Mouse (Mus musculus) limb, embryonic 15.5 days (tissue): ENCODE measurements around the gene Ndufb2. TPM values are rescaled to one million over a fixed set of nuclear protein-coding genes. Genes with fewer than 3 reads are reported as not detected.

Experiments used
- ATAC-seq: fragments of 200-750 bp; cut with Nextera tagmentation; 2 replicates; pipeline ENCODE4 v1.8.0; 2017; ENCODE audit warnings: low read depth, moderate TSS enrichment; ENCODE audit not compliant: insufficient number of reproducible peaks, low FRiP score, low TSS enrichment
- H3K27ac ChIP-seq: fragments of 300-500 bp; sonication (generic); 2 replicates; pipeline ENCODE4 v1.5.1; 2015; ENCODE audit warnings: moderate library complexity, mild to moderate bottlenecking, inconsistent platforms
- H3K27me3 ChIP-seq: fragments of 300-500 bp; sonication (generic); 2 replicates; pipeline ENCODE4 v1.6.1; 2015; ENCODE audit warnings: inconsistent platforms
- H3K36me3 ChIP-seq: fragments of 300-500 bp; sonication (generic); 2 replicates; pipeline ENCODE4 v1.6.1; 2015; ENCODE audit warnings: inconsistent platforms
- H3K4me1 ChIP-seq: fragments of 300-500 bp; sonication (generic); 2 replicates; pipeline ENCODE4 v1.6.1; 2015; ENCODE audit warnings: inconsistent platforms
- H3K4me2 ChIP-seq: fragments of 300-500 bp; sonication (generic); 2 replicates; pipeline ENCODE4 v1.6.1; 2015; ENCODE audit warnings: mild to moderate bottlenecking, inconsistent platforms
- H3K4me3 ChIP-seq: fragments of 300-500 bp; sonication (generic); 2 replicates; pipeline ENCODE4 v1.5.1; 2015; ENCODE audit warnings: mild to moderate bottlenecking, inconsistent platforms
- H3K9ac ChIP-seq: fragments of 300-500 bp; sonication (generic); 2 replicates; pipeline ENCODE4 v1.6.1; 2015; ENCODE audit warnings: inconsistent platforms
- H3K9me3 ChIP-seq: fragments of 300-500 bp; sonication (generic); 2 replicates; pipeline ENCODE4 v1.6.1; 2016; ENCODE audit warnings: inconsistent platforms
- WGBS: fragments of 180-500 bp; shearing (Covaris S2); methylation state at CpG from one replicate; pipeline ENCODE4 v1.1.7; 2015; 5-methylcytosine and 5-hydroxymethylcytosine counted together
- polyA plus RNA-seq: library from polyadenylated mRNA; unstranded; fragments of >200 nt; fragmentation: Nextera tagmentation; extraction: Ambion mirVana; gene quantifications from 2 replicates; pipeline ENCODE4 v1.2.1, GENCODE M21; 2015

Ndufb2 gene
- polyA plus RNA-seq, 1 experiment from 2014 or later, result 308 TPM

GRCm38 (mm10) chr6:39559276-39559939, 33.0 kb upstream of the Ndufb2 start:
- no peaks in the 10 kb centered on the region for H3K36me3 ChIP-seq
- no peaks in the 10 kb centered on the region for H3K9me3 ChIP-seq
- peak overlapping the region; percentile 12; the same call in 1 of the 2 replicates for H3K27ac ChIP-seq
- no peaks in the 10 kb centered on the region for H3K27me3 ChIP-seq
- no peak overlapping the region for H3K9ac ChIP-seq
- no peak overlapping the region for H3K4me2 ChIP-seq
- 45% methylated on average over 6 of the region's 6 CpGs for WGBS
- no peak overlapping the region for H3K4me3 ChIP-seq
- H3K4me1 ChIP-seq, result peaks cover 39% of the 10 kb centered on the region
- ATAC-seq, result no peak

- H3K4me1 ChIP-seq, result peaks cover 17% of the 10 kb centered on the region
- H3K4me2 ChIP-seq, result peak overlapping the region; percentile 22; the same call in 1 of the 2 replicates
- 0 out of 2 replicates have a peak overlapping the region, but pooled peaks have one; percentile 7 for H3K4me3 ChIP-seq
- H3K27me3 ChIP-seq, result no peaks in the 10 kb centered on the region
- no peaks in the 10 kb centered on the region for H3K36me3 ChIP-seq
- no peak overlapping the region for H3K27ac ChIP-seq
- no peaks in the 10 kb centered on the region for H3K9me3 ChIP-seq
- WGBS, result 23% methylated on average over 23 of the region's 23 CpGs
- no peak for ATAC-seq
- 0 out of 2 replicates have a peak overlapping the region, but pooled peaks have one; percentile 10 for H3K9ac ChIP-seq
These were observed 30.0 kb upstream of the Ndufb2 start for GRCm38 (mm10) chr6:39562166-39563015.

DNA sequence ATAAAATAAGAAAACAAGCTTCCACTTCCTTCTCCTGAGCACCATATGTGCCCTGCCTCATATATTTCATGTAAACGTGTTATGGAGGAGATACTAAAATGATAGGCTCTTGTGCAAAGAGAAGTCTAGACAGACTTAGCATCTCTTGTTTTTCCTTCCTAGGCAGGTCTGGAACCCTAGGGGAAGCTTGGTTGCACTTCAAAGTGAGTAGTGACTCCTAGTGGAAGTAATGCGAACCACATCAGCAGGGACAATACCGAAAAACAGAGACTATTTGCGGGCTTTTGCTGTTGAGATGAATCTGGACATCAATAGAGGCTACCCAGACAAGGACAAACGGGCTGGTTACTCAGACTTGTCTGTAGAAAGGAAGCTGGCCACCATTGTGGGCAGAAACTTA, 24.8 kb upstream of the Ndufb2 start:
- Histone ChIP-seq H3K9me3 (no peaks in the 10 kb centered on the region), H3K4me2 (no peak overlapping the region), H3K27me3 (no peaks in the 10 kb centered on the region), H3K4me3 (no peak overlapping the region), H3K27ac (no peak overlapping the region), H3K4me1 (no peaks in the 10 kb centered on the region; the same call in 1 of the 2 replicates), H3K9ac (no peak overlapping the region), H3K36me3 (no peaks in the 10 kb centered on the region)
- 15% methylated on average over 5 of the region's 5 CpGs for WGBS
- ATAC-seq, result no peak

GRCm38 (mm10) chr6:39570426-39570825, 21.9 kb upstream of the Ndufb2 start:
- ATAC-seq, result no peak
- no peak overlapping the region for H3K9ac ChIP-seq
- no peaks in the 10 kb centered on the region for H3K36me3 ChIP-seq
- WGBS, result 54% methylated on average over 3 of the region's 3 CpGs
- H3K4me3 ChIP-seq, result no peak overlapping the region
- no peaks in the 10 kb centered on the region for H3K27me3 ChIP-seq
- no peaks in the 10 kb centered on the region for H3K9me3 ChIP-seq
- H3K4me1 ChIP-seq, result peaks cover 14% of the 10 kb centered on the region
- no peak overlapping the region for H3K4me2 ChIP-seq
- H3K27ac ChIP-seq, result no peak overlapping the region

DNA sequence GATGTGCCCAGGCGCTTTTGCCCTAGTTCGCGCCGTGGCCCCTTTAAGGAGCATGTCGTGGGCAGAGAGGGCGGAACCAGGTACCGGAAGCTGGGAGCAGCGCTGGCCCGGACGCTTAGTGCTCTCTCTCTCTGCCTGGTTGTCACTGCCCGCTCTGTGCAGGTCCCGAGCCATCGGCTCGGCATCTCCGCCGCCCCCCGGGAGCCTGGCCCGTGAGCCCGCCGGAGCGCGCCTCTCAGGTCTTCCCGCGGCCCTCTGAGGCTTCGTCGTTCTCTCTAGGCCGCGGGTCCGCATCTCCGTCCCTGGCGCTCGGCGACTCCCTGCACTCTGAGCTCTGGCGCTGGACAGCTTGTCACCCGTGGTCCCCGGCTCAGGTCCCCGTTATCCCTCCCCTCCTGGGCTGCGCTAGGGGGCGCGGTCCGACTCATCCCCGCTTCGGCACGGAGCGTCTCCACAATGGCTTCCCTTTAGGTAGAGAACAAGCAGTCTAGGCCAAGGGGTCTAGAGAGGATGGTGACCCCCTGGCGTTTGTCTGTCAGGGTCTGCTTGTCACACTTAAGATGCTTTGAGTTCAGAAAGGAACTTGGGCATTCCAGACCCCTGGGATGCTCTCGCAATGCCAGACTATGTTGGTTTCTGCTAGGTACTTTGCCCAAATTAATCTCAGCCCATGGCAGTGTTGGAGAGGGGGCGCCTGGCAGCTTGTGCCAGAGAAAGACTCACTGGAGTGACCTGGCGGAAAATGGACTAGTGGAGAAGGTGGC, 18.4 kb upstream of the Ndufb2 start, which contains the start of gene Adck2:
TSS of gene Adck2 (plus strand) at position 83 of the 764 bp plus-strand sequence.
- Histone ChIP-seq H3K27me3 (no peaks in the 10 kb centered on the region), H3K27ac (peak within 1 kb of the TSS; percentile 93), H3K9ac (peak within 1 kb of the TSS; percentile 84), H3K36me3 (peaks cover 28% of the 10 kb centered on the region), H3K9me3 (no peaks in the 10 kb centered on the region), H3K4me3 (peak within 1 kb of the TSS; percentile 96), H3K4me2 (peak within 1 kb of the TSS; percentile 86), H3K4me1 (peaks cover 14% of the 10 kb centered on the region)
- peak; percentile 88 for ATAC-seq
- WGBS, result under 1% methylated on average over 47 of the region's 49 CpGs

GRCm38 (mm10) chr6:39574555-39574869, 17.9 kb upstream of the Ndufb2 start:
- Histone ChIP-seq H3K9me3 (no peaks in the 10 kb centered on the region), H3K27ac (peak overlapping the region; percentile 93), H3K27me3 (no peaks in the 10 kb centered on the region), H3K4me1 (peaks cover 14% of the 10 kb centered on the region), H3K4me3 (peak overlapping the region; percentile 96), H3K4me2 (peak overlapping the region; percentile 86), H3K9ac (peak overlapping the region; percentile 84), H3K36me3 (peaks cover 33% of the 10 kb centered on the region)
- 19% methylated on average over 10 of the region's 10 CpGs for WGBS
- no peak; the same call in 1 of the 2 replicates for ATAC-seq

- Histone ChIP-seq H3K9me3 (no peaks in the 10 kb centered on the region), H3K4me2 (peak overlapping the region; percentile 86), H3K36me3 (peaks cover 37% of the 10 kb centered on the region), H3K27ac (no peak overlapping the region), H3K27me3 (no peaks in the 10 kb centered on the region), H3K4me3 (peak overlapping the region; percentile 96), H3K9ac (no peak overlapping the region; the same call in 1 of the 2 replicates), H3K4me1 (peaks cover 14% of the 10 kb centered on the region)
- no peak for ATAC-seq
- WGBS, result 69% methylated on average over 7 of the region's 7 CpGs
These were observed 17.4 kb upstream of the Ndufb2 start for GRCm38 (mm10) chr6:39574951-39575350.

DNA sequence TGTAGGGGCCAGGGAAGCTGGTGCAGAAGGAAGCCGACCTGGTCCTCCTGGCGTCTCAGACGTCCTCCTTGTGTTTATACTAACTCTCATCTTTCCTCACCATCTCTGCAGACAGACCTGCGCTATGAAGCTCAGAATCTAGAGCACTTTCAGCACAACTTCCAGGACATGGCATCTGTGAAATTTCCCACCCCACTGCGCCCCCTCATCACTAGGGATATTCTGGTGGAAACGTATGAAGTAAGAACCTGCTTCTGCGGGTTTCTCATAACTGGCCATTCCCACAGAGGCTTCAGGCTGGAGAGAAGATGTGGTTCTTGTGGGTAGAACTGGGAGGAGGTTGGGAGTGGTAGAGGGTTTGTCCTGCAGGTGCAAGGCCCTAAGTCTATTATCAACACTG, 12.8 kb upstream of the Ndufb2 start:
- ATAC-seq, result no peak

DNA sequence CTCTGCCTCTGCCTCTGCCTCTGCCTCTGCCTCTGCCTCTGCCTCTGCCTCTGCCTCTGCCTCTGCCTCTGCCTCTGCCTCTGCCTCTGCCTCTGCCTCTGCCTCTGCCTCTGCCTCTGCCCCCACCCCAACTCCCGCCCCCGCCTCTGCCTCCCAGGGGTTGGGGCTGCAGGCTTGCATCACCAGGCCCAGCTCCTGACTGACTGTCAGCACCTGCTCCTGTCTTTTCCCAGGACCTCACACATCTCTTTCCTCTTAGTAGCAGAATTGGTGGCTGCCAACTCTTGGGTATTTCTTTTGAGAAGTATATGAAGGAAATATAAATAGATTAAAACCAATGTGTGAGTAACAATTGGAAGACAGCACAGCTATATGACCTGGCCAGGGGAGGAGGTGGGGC, 11.8 kb upstream of the Ndufb2 start:
- WGBS, result 68% methylated on average over 2 of the region's 2 CpGs
- no peak for ATAC-seq
- H3K27me3 ChIP-seq, result no peaks in the 10 kb centered on the region
- no peak overlapping the region for H3K9ac ChIP-seq
- no peaks in the 10 kb centered on the region for H3K9me3 ChIP-seq
- no peak overlapping the region for H3K4me2 ChIP-seq
- no peak overlapping the region for H3K4me3 ChIP-seq
- peaks cover 77% of the 10 kb centered on the region for H3K36me3 ChIP-seq
- H3K4me1 ChIP-seq, result no peaks in the 10 kb centered on the region
- H3K27ac ChIP-seq, result no peak overlapping the region

More for the DNA sequence above, 12.8 kb upstream of the Ndufb2 start:
- Histone ChIP-seq H3K4me3 (no peak overlapping the region), H3K36me3 (peaks cover 71% of the 10 kb centered on the region), H3K27ac (no peak overlapping the region), H3K4me1 (peaks cover 6% of the 10 kb centered on the region), H3K9ac (no peak overlapping the region), H3K4me2 (no peak overlapping the region), H3K27me3 (no peaks in the 10 kb centered on the region), H3K9me3 (no peaks in the 10 kb centered on the region)
- WGBS, result 92% methylated on average over 7 of the region's 7 CpGs

DNA sequence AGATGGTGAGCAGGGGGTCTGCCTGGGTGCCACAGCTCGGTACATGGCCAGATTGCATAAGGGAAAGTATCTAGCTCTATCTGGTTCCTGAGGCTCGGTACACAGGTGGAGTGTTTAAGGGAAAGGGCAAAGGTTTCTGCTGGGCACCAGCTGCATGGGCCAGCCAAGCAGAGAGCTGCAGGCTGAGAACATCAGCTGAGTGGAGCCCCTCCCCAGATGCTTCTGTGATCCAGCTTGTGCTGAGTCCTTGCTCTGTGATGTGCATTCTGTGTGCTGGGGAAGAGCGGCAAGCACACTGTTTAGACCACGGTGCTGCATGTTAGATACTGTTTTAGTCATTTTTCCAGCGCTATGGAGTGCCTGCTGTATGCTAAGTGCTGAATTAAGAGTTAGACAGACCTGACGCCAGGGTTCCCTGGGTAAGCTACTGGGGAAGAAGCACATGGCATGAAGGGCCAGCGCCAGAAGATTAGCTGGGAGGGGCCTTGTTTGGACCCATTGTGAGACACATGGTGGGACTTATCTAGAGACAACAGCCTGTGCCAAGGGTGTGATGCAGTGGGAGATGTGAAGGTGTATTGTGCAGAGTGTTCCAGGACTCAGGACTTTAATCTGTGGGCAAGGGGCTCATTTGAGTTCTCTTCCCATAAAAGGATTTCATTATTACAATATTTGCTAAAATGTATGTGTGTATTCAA, 11.1 kb upstream of the Ndufb2 start:
- Histone ChIP-seq H3K27ac (no peak overlapping the region), H3K36me3 (peaks cover 81% of the 10 kb centered on the region)
- ATAC-seq, result no peak

DNA sequence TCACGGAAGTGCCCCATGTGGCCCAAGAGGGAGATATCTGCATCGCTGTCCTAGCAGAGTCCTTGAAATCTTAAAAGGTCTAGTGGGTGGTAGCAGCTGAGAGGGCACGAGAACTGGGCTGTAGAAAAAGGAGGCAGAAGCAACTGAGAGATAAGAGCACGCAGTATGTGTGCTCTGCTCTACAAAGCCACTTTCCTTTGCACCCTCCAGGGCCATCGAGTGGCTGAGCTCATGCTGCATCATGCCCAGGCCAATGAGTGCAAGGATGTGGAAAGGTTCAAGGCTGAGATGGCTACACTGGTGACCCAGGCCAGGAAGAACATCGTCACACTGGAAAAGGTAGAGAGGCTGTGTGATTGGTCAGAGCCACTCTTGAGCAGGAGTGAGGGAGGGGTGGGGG, 6.9 kb upstream of the Ndufb2 start, which contains the start of gene Gm42420:
TSS of gene Gm42420 (plus strand) at position 237 of the 400 bp plus-strand sequence.
- no peaks in the 10 kb centered on the region for H3K27me3 ChIP-seq
- H3K9me3 ChIP-seq, result no peaks in the 10 kb centered on the region
- H3K4me1 ChIP-seq, result no peaks in the 10 kb centered on the region
- H3K27ac ChIP-seq, result no peak within 1 kb of the TSS
- H3K4me3 ChIP-seq, result no peak within 1 kb of the TSS
- no peak within 1 kb of the TSS for H3K4me2 ChIP-seq
- H3K36me3 ChIP-seq, result peaks cover 72% of the 10 kb centered on the region
- 91% methylated on average over 6 of the region's 6 CpGs for WGBS
- ATAC-seq, result no peak
- no peak within 1 kb of the TSS for H3K9ac ChIP-seq

More for the DNA sequence above, 11.1 kb upstream of the Ndufb2 start:
- Histone ChIP-seq H3K9me3 (no peaks in the 10 kb centered on the region), H3K4me1 (no peaks in the 10 kb centered on the region), H3K4me3 (no peak overlapping the region), H3K9ac (no peak overlapping the region), H3K27me3 (no peaks in the 10 kb centered on the region), H3K4me2 (no peak overlapping the region)
- WGBS, result 76% methylated on average over 7 of the region's 7 CpGs
